ENCODE assay signal across 8 mouse cellular contexts in the genomic region with DNA sequence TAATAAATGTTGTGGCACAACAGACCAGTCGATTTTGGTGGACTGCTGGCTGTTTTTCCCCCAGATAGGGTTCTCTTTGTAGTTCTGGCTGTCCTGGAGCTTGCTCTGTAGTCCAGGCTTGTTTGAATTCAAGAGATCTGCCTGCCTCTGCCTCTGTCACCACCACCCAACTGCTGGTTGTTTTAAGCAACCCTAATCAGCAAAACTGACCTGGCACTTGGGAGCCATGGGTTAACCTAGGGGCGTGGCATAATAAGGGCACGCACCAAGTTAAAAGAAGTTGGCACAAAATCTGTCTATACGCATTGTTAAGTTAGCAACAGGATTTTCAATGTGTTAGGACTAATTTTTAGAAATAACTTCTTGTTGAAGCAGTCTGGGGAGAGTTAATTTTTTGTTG. TPM values are rescaled to one million over a fixed set of nuclear protein-coding genes. Genes with fewer than 3 reads are reported as not detected.
DNase-seq lines count a peak whose midpoint lies in the region; ATAC-seq and TF ChIP-seq lines count a peak whose summit lies in the region.

No protein-coding gene starts in this region.

- H3K4me1 ChIP-seq in heart, adult 2 months (ENCODE audit: control insufficient read depth, insufficient read depth, low read length) = peaks cover 4% of the 10 kb centered on the region
- H3K4me1 ChIP-seq in ES-Bruce4 (ENCODE audit: control insufficient read depth, insufficient read depth, low read length) = no peaks in the 10 kb centered on the region
- H3K4me1 ChIP-seq in heart, embryonic 15.5 days (replicated peaks) = peaks cover 17% of the 10 kb centered on the region

- intact Hi-C loops in heart, adult 2 months (cut with DNase I) = loop anchor here (2.0 kb wide), 3 partner anchors 52 to 264 kb away; partner anchors contain the start of genes Ahsa2, Cct4 and Usp34
- intact Hi-C loops in heart, postnatal 10 days (cut with DNase I) = no loop called here
- intact Hi-C loops in left cerebral cortex, postnatal 25 days (cut with DNase I) = loop anchor here (5.0 kb wide), 1 partner anchor 42 kb away; no protein-coding TSS in a partner anchor

- no peak for ATAC-seq in heart, embryonic 15.5 days (replicated peaks; ENCODE audit: insufficient number of reproducible peaks, insufficient read depth, low FRiP score, low read depth)

- H3K4me3 ChIP-seq in heart, adult 2 months = peak overlapping the region; percentile 63; the same call in 1 of the 2 replicates
- peak overlapping the region; percentile 89 for H3K4me3 ChIP-seq in ES-Bruce4 (ENCODE audit: low read depth, low read length)
- peak overlapping the region; percentile 93 for H3K4me3 ChIP-seq in heart, embryonic 15.5 days
- H3K4me3 ChIP-seq in macrophage (ENCODE audit: inconsistent target) = peak overlapping the region; percentile 47

- H3K9me3 ChIP-seq in ES-Bruce4 (replicated peaks; ENCODE audit: control insufficient read depth, insufficient read depth, low read length, poor library complexity, severe bottlenecking) = no peaks in the 10 kb centered on the region
- H3K9me3 ChIP-seq in heart, embryonic 15.5 days (replicated peaks) = no peaks in the 10 kb centered on the region

- TF ChIP-seq CTCF in heart, adult 2 months (IDR thresholded peaks at IDR 0.05) = no peak
- no peak for TF ChIP-seq CTCF in ES-Bruce4 (IDR thresholded peaks at IDR 0.05; ENCODE audit: low read depth, low read length)

- no peak for TF ChIP-seq POLR2A in heart, adult 2 months (IDR thresholded peaks at IDR 0.05; ENCODE audit: insufficient read depth, low read depth, low read length)
- no peak for TF ChIP-seq POLR2A in ES-Bruce4 (IDR thresholded peaks at IDR 0.05; ENCODE audit: insufficient read depth, low read length)

- DNase-seq in heart, adult 2 months = no peak
- DNase-seq in heart, postnatal 10 days = no peak
- no peak for DNase-seq in adrenal gland, adult 18-20 months (ENCODE audit: low spot score in 2 of 2)
- DNase-seq in layer of hippocampus, postnatal 14 days (ENCODE audit: low spot score in 2 of 2) = no peak
- no peak for DNase-seq in left cerebral cortex, postnatal 25 days (ENCODE audit: low spot score in 2 of 2)

- TF ChIP-seq EP300 in heart, adult 2 months (IDR thresholded peaks at IDR 0.05; ENCODE audit: insufficient read depth, low read depth, low read length) = no peak
- no peak for TF ChIP-seq EP300 in ES-Bruce4 (IDR thresholded peaks at IDR 0.05; ENCODE audit: insufficient read depth, low read depth, low read length)

- no peaks in the 10 kb centered on the region; the same call in 1 of the 2 replicates for H3K79me2 ChIP-seq in heart, adult 2 months (replicated peaks; ENCODE audit: control insufficient read depth, insufficient read depth, low read length)
- H3K79me2 ChIP-seq in macrophage (ENCODE audit: inconsistent target) = peaks cover 23% of the 10 kb centered on the region

- H3K27ac ChIP-seq in heart, adult 2 months = peak overlapping the region; percentile 86
- H3K27ac ChIP-seq in ES-Bruce4 (ENCODE audit: insufficient read depth, low read length) (peak overlapping the region; percentile 87), macrophage (peak overlapping the region; percentile 65)
- H3K27ac ChIP-seq in heart, embryonic 15.5 days = peak overlapping the region; percentile 94

- WGBS in heart, adult 2 months = 76% methylated on average over 4 of the region's 4 CpGs
- WGBS in heart, embryonic 15.5 days = 79% methylated on average over 4 of the region's 4 CpGs
- 70% methylated on average over 4 of the region's 4 CpGs for WGBS in macrophage (ENCODE audit: missing documents)

- H3K4me2 ChIP-seq in heart, embryonic 15.5 days = peak overlapping the region; percentile 74

- no peak overlapping the region; the same call in 1 of the 2 replicates for H3K9ac ChIP-seq in heart, adult 2 months (ENCODE audit: low read depth, low read length)
- H3K9ac ChIP-seq in ES-Bruce4 (ENCODE audit: low read depth, poor library complexity, severe bottlenecking) = peak overlapping the region; percentile 93
- H3K9ac ChIP-seq in heart, embryonic 15.5 days = peak overlapping the region; percentile 77; the same call in 1 of the 2 replicates

- H3K36me3 ChIP-seq in heart, adult 2 months (ENCODE audit: control insufficient read depth, insufficient read depth, low read length) = no peaks in the 10 kb centered on the region
- H3K36me3 ChIP-seq in ES-Bruce4 (ENCODE audit: control insufficient read depth, insufficient read depth, low read length, poor library complexity, severe bottlenecking) (0 out of 2 replicates have a peak, but pooled peaks cover 4% of the 10 kb centered on the region), macrophage (ENCODE audit: inconsistent target) (no peaks in the 10 kb centered on the region)
- H3K36me3 ChIP-seq in heart, embryonic 15.5 days = no peaks in the 10 kb centered on the region

- H3K27me3 ChIP-seq in heart, adult 2 months (ENCODE audit: control insufficient read depth, insufficient read depth, low read length) = no peaks in the 10 kb centered on the region
- no peaks in the 10 kb centered on the region for H3K27me3 ChIP-seq in ES-Bruce4 (ENCODE audit: control insufficient read depth, insufficient read depth, low read length, poor library complexity, severe bottlenecking)
- no peaks in the 10 kb centered on the region for H3K27me3 ChIP-seq in heart, embryonic 15.5 days

RNA-seq across cellular contexts. Expression of gene Xpo1, which starts 1.3 kb away (rescaled TPM):
- 10 to 100 TPM; 31.8 to 36.2 TPM for total RNA-seq in heart, adult 2 months (2021)
- polyA plus RNA-seq in heart, adult 2 months (2012; rRNA removed) = 4.1 and 9.8 TPM in 2 replicates
- 10 to 100 TPM; 45.1 to 62.0 TPM for total RNA-seq in heart, postnatal 10 days (2021)
- polyA plus RNA-seq in ES-Bruce4 (2011; ENCODE audit: insufficient read depth, insufficient read length, low read depth, missing spikeins) (442 and 451 TPM in 2 replicates), macrophage (2018) (44.6 to 85.9 TPM (median 58.4 TPM) in 3 replicates)
- polyA plus RNA-seq in heart, embryonic 15.5 days (2015; fragmentation: Nextera tagmentation; extraction: Ambion mirVana) = 46.0 and 58.0 TPM in 2 replicates
- total RNA-seq in macrophage (2018; cell fraction: chromatin; rRNA removed) = 100 to 1,000 TPM in 25 of 26 experiments, 10 to 100 TPM in 1; 90.4 to 707 (median 326) TPM
- 100 to 1,000 TPM in 4 of 26 experiments, 10 to 100 TPM in 22; 38.3 to 104 (median 68.2) TPM for total RNA-seq in macrophage (2018; cell fraction: cytosol; rRNA removed)
- 100 to 1,000 TPM in 21 of 26 experiments, 10 to 100 TPM in 5; 54.7 to 300 (median 152) TPM for total RNA-seq in macrophage (2018; cell fraction: nucleus; rRNA removed)
- total RNA-seq in adrenal gland, adult 18-20 months (2021) = 10 to 100 TPM; 55.2 to 62.9 TPM
- total RNA-seq in layer of hippocampus, postnatal 14 days (2021) = 10 to 100 TPM; 68.2 to 68.8 TPM
- 10 to 100 TPM; 67.7 to 69.2 TPM for total RNA-seq in left cerebral cortex, postnatal 25 days (2021)

RNA-seq across cellular contexts. Expression of gene Usp34, which starts 52.1 kb away (rescaled TPM):
- 10 to 100 TPM; 33.5 to 38.3 TPM for total RNA-seq in heart, adult 2 months (2021)
- 8.0 and 16.5 TPM in 2 replicates for polyA plus RNA-seq in heart, adult 2 months (2012; rRNA removed)
- total RNA-seq in heart, postnatal 10 days (2021) = 10 to 100 TPM; 49.6 to 54.3 TPM
- polyA plus RNA-seq in ES-Bruce4 (2011; ENCODE audit: insufficient read depth, insufficient read length, low read depth, missing spikeins) (107 and 110 TPM in 2 replicates), macrophage (2018) (20.6 to 40.6 TPM (median 22.7 TPM) in 3 replicates)
- 12.1 and 14.5 TPM in 2 replicates for polyA plus RNA-seq in heart, embryonic 15.5 days (2015; fragmentation: Nextera tagmentation; extraction: Ambion mirVana)
- 100 to 1,000 TPM; 108 to 235 (median 178) TPM for total RNA-seq in macrophage (2018; cell fraction: chromatin; rRNA removed)
- total RNA-seq in macrophage (2018; cell fraction: cytosol; rRNA removed) = 10 to 100 TPM; 18.1 to 41.7 (median 28.1) TPM
- 100 to 1,000 TPM in 10 of 26 experiments, 10 to 100 TPM in 16; 57.0 to 133 (median 91.2) TPM for total RNA-seq in macrophage (2018; cell fraction: nucleus; rRNA removed)
- 10 to 100 TPM; 46.7 to 55.6 TPM for total RNA-seq in adrenal gland, adult 18-20 months (2021)
- 100 to 1,000 TPM; 106 to 114 TPM for total RNA-seq in layer of hippocampus, postnatal 14 days (2021)
- 100 to 1,000 TPM; 104 to 105 TPM for total RNA-seq in left cerebral cortex, postnatal 25 days (2021)
